Mouse (Mus musculus) heart, adult 2 months (tissue): ENCODE data around the gene Myof. TPM values are rescaled to one million over a fixed set of nuclear protein-coding genes. Genes with fewer than 3 reads are reported as not detected.

Source experiments
- DNase-seq, 2 experiments: peaks; one replicate each; pipeline ENCODE4 v3.0.0; 2021
- H3K27ac ChIP-seq: fragments of 200-600 bp; 2 replicates; pipeline ENCODE4 v1.8.1; 2022
- H3K27me3 ChIP-seq: fragments of 200-500 bp; 2 replicates; pipeline ENCODE4 v1.6.1; 2012; ENCODE audit warnings: mild to moderate bottlenecking, low read length, inconsistent platforms, mixed read lengths; ENCODE audit not compliant: control insufficient read depth, insufficient read depth
- H3K36me3 ChIP-seq: fragments of 200-500 bp; 2 replicates; pipeline ENCODE4 v1.6.1; 2012; ENCODE audit warnings: low read length, inconsistent platforms; ENCODE audit not compliant: control insufficient read depth, insufficient read depth
- H3K4me1 ChIP-seq: fragments of 200-500 bp; 2 replicates; pipeline ENCODE4 v1.6.1; 2011; ENCODE audit warnings: low read length; ENCODE audit not compliant: control insufficient read depth, insufficient read depth
- H3K4me3 ChIP-seq: fragments of 200-600 bp; 2 replicates; pipeline ENCODE4 v1.8.1; 2022
- H3K79me2 ChIP-seq: fragments of 200-500 bp; replicated peaks from 2 replicates; pipeline ENCODE4 v1.6.1; 2012; ENCODE audit warnings: mild to moderate bottlenecking, inconsistent platforms, low read length, moderate library complexity, mixed read lengths; ENCODE audit not compliant: control insufficient read depth, insufficient read depth
- H3K9ac ChIP-seq: fragments of 200-500 bp; 2 replicates; pipeline ENCODE4 v1.6.1; 2012; ENCODE audit warnings: low read depth, mild to moderate bottlenecking, control low read depth, inconsistent platforms, low read length, mixed read lengths
- CTCF ChIP-seq: fragments of 200-600 bp; IDR thresholded peaks from 2 replicates; pipeline ENCODE4 v1.8.1; 2022; ENCODE audit warnings: antibody characterized with exemption, mild to moderate bottlenecking, moderate library complexity
- EP300 ChIP-seq: fragments of 200-500 bp; IDR thresholded peaks from 2 replicates; pipeline ENCODE4 v1.6.1; 2011; ENCODE audit warnings: low read depth, low read length, control low read depth; ENCODE audit not compliant: insufficient read depth
- POLR2A ChIP-seq: fragments of 200-500 bp; IDR thresholded peaks from 2 replicates; pipeline ENCODE4 v1.6.1; 2011; ENCODE audit warnings: mild to moderate bottlenecking, low read depth, low read length, control low read depth; ENCODE audit not compliant: insufficient read depth
- WGBS: fragments of 180-500 bp; shearing (Covaris S2); methylation state at CpG from one replicate; pipeline ENCODE4 v1.1.7; 2018; 5-methylcytosine and 5-hydroxymethylcytosine counted together
- intact Hi-C: fragments of 180-260 bp; cut with DNase I; formaldehyde crosslinking; loops from one replicate; pipeline ENCODE4 v1.15.1; 2025
- polyA plus RNA-seq: library from polyadenylated mRNA; depleted of rRNA; stranded (reverse); fragments of >200 nt; gene quantifications from 2 replicates; pipeline ENCODE4 v1.2.3, GENCODE M21; 2012
- total RNA-seq, 2 experiments: library from RNA; stranded (reverse); gene quantifications; 2 replicates each; pipeline ENCODE4 v1.2.3; 2021

Myof gene
- total and polyA plus RNA-seq, 3 experiments: 6.2 to 8.9 (median 8.4) TPM

- Histone ChIP-seq H3K79me2 (no peaks in the 10 kb centered on the region), H3K27me3 (no peaks in the 10 kb centered on the region), H3K9ac (no peak overlapping the region), H3K4me3 (no peak overlapping the region), H3K36me3 (no peaks in the 10 kb centered on the region), H3K4me1 (no peaks in the 10 kb centered on the region), H3K27ac (no peak overlapping the region)
- WGBS: 84% methylated on average over 8 of the region's 8 CpGs
- TF ChIP-seq CTCF (no peak), POLR2A (no peak), EP300 (no peak)
- intact Hi-C loops: no loop called here
- no peak for DNase-seq
Observed at GRCm38 (mm10) chr19:37946053-37946452, 97.3 kb downstream of the Myof start.

DNA sequence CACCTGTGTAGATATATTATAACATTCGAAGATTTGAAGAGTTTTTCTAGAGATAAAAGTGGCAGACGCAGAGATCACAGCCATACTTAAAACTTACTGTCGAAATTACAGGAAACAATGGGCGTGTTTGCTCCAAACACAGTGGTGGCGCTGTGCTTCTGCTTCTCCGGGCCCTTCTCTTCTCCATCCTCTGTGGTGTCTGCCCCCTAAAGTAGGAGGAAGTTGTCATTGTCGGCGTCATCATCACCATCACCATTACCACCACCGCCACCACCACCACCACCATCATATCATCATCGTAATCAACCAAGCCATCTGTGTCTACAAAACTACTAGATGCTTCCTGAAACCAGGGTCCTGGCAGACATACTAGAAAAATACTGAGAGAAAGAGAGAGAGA lies 104.2 kb downstream of the Myof start:
- Histone ChIP-seq H3K36me3 (no peaks in the 10 kb centered on the region), H3K27me3 (no peaks in the 10 kb centered on the region; the same call in 1 of the 2 replicates), H3K27ac (no peak overlapping the region), H3K4me1 (no peaks in the 10 kb centered on the region), H3K9ac (no peak overlapping the region), H3K79me2 (no peaks in the 10 kb centered on the region), H3K4me3 (no peak overlapping the region)
- no peak for DNase-seq
- no peak for TF ChIP-seq CTCF
- no peak for TF ChIP-seq EP300
- TF ChIP-seq POLR2A: no peak
- 78% methylated on average over 10 of the region's 10 CpGs for WGBS
- intact Hi-C loops: no loop called here

GRCm38 (mm10) chr19:37937092-37937491 lies 106.3 kb downstream of the Myof start:
- H3K27ac ChIP-seq: no peak overlapping the region
- DNase-seq: no peak
- TF ChIP-seq EP300 (no peak), CTCF (peak; percentile 78)
- no peak overlapping the region for H3K9ac ChIP-seq
- no peak overlapping the region for H3K4me3 ChIP-seq
- no peaks in the 10 kb centered on the region for H3K79me2 ChIP-seq
- H3K36me3 ChIP-seq: no peaks in the 10 kb centered on the region
- H3K27me3 ChIP-seq: no peaks in the 10 kb centered on the region; the same call in 1 of the 2 replicates
- H3K4me1 ChIP-seq: no peaks in the 10 kb centered on the region
- intact Hi-C loops: no loop called here

GRCm38 (mm10) chr19:37934640-37935039 lies 108.7 kb downstream of the Myof start:
- 86% methylated on average over 6 of the region's 6 CpGs for WGBS

GRCm38 (mm10) chr19:37932198-37932597 lies 111.2 kb downstream of the Myof start:
- no peak overlapping the region for H3K9ac ChIP-seq
- 90% methylated on average over 2 of the region's 2 CpGs for WGBS
- DNase-seq: no peak
- intact Hi-C loops: no loop called here
- no peak overlapping the region for H3K4me3 ChIP-seq
- H3K79me2 ChIP-seq: no peaks in the 10 kb centered on the region
- no peaks in the 10 kb centered on the region; the same call in 1 of the 2 replicates for H3K27me3 ChIP-seq
- no peak overlapping the region for H3K27ac ChIP-seq
- TF ChIP-seq CTCF (no peak), EP300 (no peak), POLR2A (no peak)
- H3K4me1 ChIP-seq: no peaks in the 10 kb centered on the region
- no peaks in the 10 kb centered on the region for H3K36me3 ChIP-seq

More at GRCm38 (mm10) chr19:37934640-37935039, 108.7 kb downstream of the Myof start:
- no peak overlapping the region for H3K4me3 ChIP-seq
- no peak overlapping the region for H3K27ac ChIP-seq
- intact Hi-C loops: loop anchor here (2.0 kb wide), 1 partner anchor 230 kb away; no protein-coding TSS in a partner anchor
- TF ChIP-seq EP300 (no peak), POLR2A (no peak), CTCF (no peak)
- no peak overlapping the region for H3K9ac ChIP-seq
- no peaks in the 10 kb centered on the region for H3K79me2 ChIP-seq
- H3K4me1 ChIP-seq: no peaks in the 10 kb centered on the region
- H3K27me3 ChIP-seq: no peaks in the 10 kb centered on the region; the same call in 1 of the 2 replicates
- H3K36me3 ChIP-seq: no peaks in the 10 kb centered on the region
- DNase-seq: no peak

GRCm38 (mm10) chr19:37927911-37928310 lies 115.5 kb downstream of the Myof start:
- intact Hi-C loops: no loop called here
- H3K4me3 ChIP-seq: no peak overlapping the region
- WGBS: 89% methylated on average over 7 of the region's 7 CpGs
- no peaks in the 10 kb centered on the region for H3K27me3 ChIP-seq
- no peaks in the 10 kb centered on the region for H3K36me3 ChIP-seq
- H3K4me1 ChIP-seq: no peaks in the 10 kb centered on the region
- no peak overlapping the region for H3K9ac ChIP-seq
- no peak for DNase-seq
- no peak overlapping the region for H3K27ac ChIP-seq
- TF ChIP-seq CTCF (no peak), EP300 (no peak), POLR2A (no peak)
- H3K79me2 ChIP-seq: no peaks in the 10 kb centered on the region

DNA sequence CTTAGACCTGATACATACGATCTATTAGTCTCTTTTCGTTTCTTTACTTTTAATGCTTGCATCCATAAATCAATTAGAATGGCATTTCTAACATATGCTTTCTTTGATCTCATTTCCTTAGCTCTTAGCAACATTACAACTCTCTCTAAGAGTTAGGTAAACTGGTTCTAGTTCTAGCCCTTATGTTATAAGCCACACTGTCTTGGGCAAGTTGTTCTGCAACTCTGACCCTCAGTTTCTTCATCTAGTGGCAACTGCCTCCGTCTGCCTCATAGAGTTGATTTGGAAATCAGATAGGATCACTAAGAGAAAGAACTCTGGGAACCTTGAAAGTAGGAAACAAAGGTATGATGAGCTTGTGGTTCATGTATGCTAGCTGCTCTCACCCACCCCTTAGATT lies 118.1 kb downstream of the Myof start:
- no peak for TF ChIP-seq CTCF
- no peak for TF ChIP-seq EP300
- TF ChIP-seq POLR2A: no peak

More for the DNA sequence above, 118.1 kb downstream of the Myof start:
- Histone ChIP-seq H3K4me1 (no peaks in the 10 kb centered on the region), H3K36me3 (no peaks in the 10 kb centered on the region), H3K79me2 (no peaks in the 10 kb centered on the region), H3K27me3 (no peaks in the 10 kb centered on the region), H3K4me3 (no peak overlapping the region), H3K9ac (no peak overlapping the region), H3K27ac (no peak overlapping the region)
- no peak for DNase-seq
- intact Hi-C loops: no loop called here
- WGBS: 90% methylated on average over 3 of the region's 3 CpGs
